Mouse (Mus musculus): Measurements from ENCODE around the gene Jag1.
A peak's percentile ranks its signal among the peaks of the same experiment; 100 is the strongest.

DNA sequence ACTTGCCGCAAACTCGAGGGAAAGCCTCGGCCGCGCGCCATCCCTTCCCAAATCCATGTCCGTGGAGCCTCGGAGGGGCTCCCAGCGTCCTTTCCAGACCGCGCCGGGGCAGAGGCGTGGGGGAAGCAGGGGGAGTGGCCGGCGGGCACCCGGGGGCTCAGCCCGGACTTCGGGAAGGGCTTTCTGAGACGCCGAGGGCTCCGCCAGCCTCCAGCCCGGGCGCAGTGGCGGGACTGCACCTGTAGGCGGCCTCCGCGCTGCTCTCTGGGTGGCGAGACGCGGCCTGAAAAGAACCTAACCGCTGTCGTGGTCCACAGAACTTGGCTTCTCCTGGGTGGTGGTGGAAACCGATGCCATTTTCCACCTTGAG is 862 bp upstream of the Jag1 start:
- TF ChIP-seq CTCF (IDR thresholded peaks at IDR 0.05) (peak; percentile 94), EP300 (IDR thresholded peaks at IDR 0.05) (no peak)
